Mouse (Mus musculus) erythroblast, embryonic 14.5 days (primary cell): ENCODE measurements around the gene Actrt2. TPM values are rescaled to one million over a fixed set of nuclear protein-coding genes. Genes with fewer than 3 reads are reported as not detected.

Source experiments
- H3K27me3 ChIP-seq: 2 replicates; pipeline ENCODE4 v1.6.1; 2012; ENCODE audit warnings: inconsistent platforms; ENCODE audit not compliant: control insufficient read depth
- H3K36me3 ChIP-seq: 2 replicates; pipeline ENCODE4 v1.6.1; 2012; ENCODE audit warnings: mild to moderate bottlenecking, inconsistent platforms; ENCODE audit not compliant: control insufficient read depth
- H3K4me1 ChIP-seq: 2 replicates; pipeline ENCODE4 v1.6.1; 2012; ENCODE audit warnings: inconsistent platforms; ENCODE audit not compliant: control insufficient read depth
- H3K4me3 ChIP-seq: replicated peaks from 2 replicates; pipeline ENCODE3; 2012; ENCODE audit warnings: moderate library complexity, mild to moderate bottlenecking, inconsistent platforms
- H3K9me3 ChIP-seq: 2 replicates; pipeline ENCODE4 v1.6.1; 2012; ENCODE audit warnings: low read length, inconsistent platforms, mixed read lengths; ENCODE audit not compliant: control insufficient read depth
- GATA1 ChIP-seq: IDR thresholded peaks from 2 replicates; pipeline ENCODE4 v1.6.1; 2012; ENCODE audit warnings: low read length, inconsistent platforms, mixed read lengths
- TAL1 ChIP-seq: IDR thresholded peaks from 3 replicates; pipeline ENCODE4 v1.6.1; 2012; ENCODE audit warnings: low read length, inconsistent platforms, mixed read lengths
- polyA plus RNA-seq: library from polyadenylated mRNA; stranded (reverse); fragments of >175 nt; gene quantifications from 2 replicates; pipeline ENCODE4 v1.2.3, GENCODE M21; 2012

The Actrt2 gene
- polyA plus RNA-seq, 1 experiment, result not detected

GRCm38 (mm10) chr4:154625710-154626109 lies 42.0 kb downstream of the Actrt2 start:
- TF ChIP-seq GATA1, result no peak
- TF ChIP-seq TAL1, result no peak
- H3K9me3 ChIP-seq, result no peaks in the 10 kb centered on the region
- no peaks in the 10 kb centered on the region; the same call in 1 of the 2 replicates for H3K4me1 ChIP-seq
- H3K36me3 ChIP-seq, result no peaks in the 10 kb centered on the region
- H3K27me3 ChIP-seq, result peaks cover 8% of the 10 kb centered on the region
- H3K4me3 ChIP-seq, result no peak overlapping the region

- TF ChIP-seq GATA1, result no peak
- Histone ChIP-seq H3K27me3 (no peaks in the 10 kb centered on the region), H3K9me3 (no peaks in the 10 kb centered on the region), H3K4me1 (no peaks in the 10 kb centered on the region; the same call in 1 of the 2 replicates), H3K4me3 (no peak overlapping the region), H3K36me3 (no peaks in the 10 kb centered on the region)
Measured at GRCm38 (mm10) chr4:154623241-154623640, 44.4 kb downstream of the Actrt2 start.

DNA sequence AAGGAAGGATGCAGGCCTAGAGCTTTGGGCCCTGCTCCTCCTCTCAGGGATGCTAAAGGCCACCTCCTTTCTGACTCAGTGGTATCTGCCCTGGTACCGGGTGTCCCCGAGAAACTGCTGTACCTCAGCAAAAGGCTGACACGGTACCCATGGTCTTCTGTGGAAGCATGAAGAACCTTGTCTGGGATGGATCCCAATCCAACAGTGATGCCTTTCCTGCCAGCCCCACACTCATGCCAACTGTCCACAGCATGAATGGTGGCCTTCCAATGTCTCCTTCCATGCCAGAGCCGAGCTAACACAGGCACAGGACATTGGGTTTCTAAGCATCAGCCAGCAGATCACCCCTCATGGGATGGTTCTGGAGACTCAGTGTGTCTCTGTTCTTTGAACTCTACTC lies 45.1 kb downstream of the Actrt2 start:
- Histone ChIP-seq H3K4me3 (no peak overlapping the region), H3K27me3 (peaks cover 1% of the 10 kb centered on the region; the same call in 1 of the 2 replicates)
- no peak for TF ChIP-seq TAL1
- TF ChIP-seq GATA1, result no peak

More for the DNA sequence above, 45.1 kb downstream of the Actrt2 start:
- no peaks in the 10 kb centered on the region for H3K9me3 ChIP-seq
- no peaks in the 10 kb centered on the region for H3K36me3 ChIP-seq
- no peaks in the 10 kb centered on the region; the same call in 1 of the 2 replicates for H3K4me1 ChIP-seq

Other genes with a start within 250 kb of the Actrt2 start
- 0.03 and 0.12 TPM in 2 replicates for gene Prdm16, start 31.0 kb downstream of the Actrt2 start, polyA plus RNA-seq
- gene Ttc34, start 169.6 kb upstream of the Actrt2 start, polyA plus RNA-seq, result not detected in 2 replicates
- gene Mmel1, start 201.7 kb upstream of the Actrt2 start, polyA plus RNA-seq, result 0.17 and 0.27 TPM in 2 replicates
- gene Fam213b, start 231.3 kb upstream of the Actrt2 start, polyA plus RNA-seq, result 0.21 and 0.47 TPM in 2 replicates